Mouse (Mus musculus) stomach, embryonic 16.5 days (tissue): ENCODE data around the gene Fbln2. TPM values are rescaled to one million over a fixed set of nuclear protein-coding genes. Genes with fewer than 3 reads are reported as not detected.

ENCODE experiments used
- ATAC-seq: fragments of 200-750 bp; cut with Nextera tagmentation; 2 replicates; pipeline ENCODE4 v1.8.0; 2017; ENCODE audit warnings: moderate number of reproducible peaks, moderate TSS enrichment; ENCODE audit not compliant: insufficient read depth, low FRiP score
- H3K27ac ChIP-seq: fragments of 300-500 bp; sonication (generic); 2 replicates; pipeline ENCODE4 v1.5.1; 2014; ENCODE audit warnings: low read length
- H3K27me3 ChIP-seq: fragments of 300-500 bp; sonication (generic); 2 replicates; pipeline ENCODE4 v1.6.1; 2014; ENCODE audit warnings: low read length, control low read depth, mixed read lengths; ENCODE audit not compliant: control insufficient read depth, insufficient read depth
- H3K36me3 ChIP-seq: fragments of 300-500 bp; sonication (generic); 2 replicates; pipeline ENCODE4 v1.6.1; 2014; ENCODE audit warnings: low read length; ENCODE audit not compliant: control insufficient read depth, insufficient read depth
- H3K4me1 ChIP-seq: fragments of 300-500 bp; sonication (generic); 2 replicates; pipeline ENCODE4 v1.6.1; 2014; ENCODE audit warnings: low read length, control low read depth, mixed read lengths; ENCODE audit not compliant: control insufficient read depth, insufficient read depth
- H3K4me2 ChIP-seq: fragments of 300-500 bp; sonication (generic); 2 replicates; pipeline ENCODE4 v1.6.1; 2014; ENCODE audit warnings: low read depth, low read length, mixed read lengths
- H3K4me3 ChIP-seq: fragments of 300-500 bp; sonication (generic); replicated peaks from 2 replicates; pipeline ENCODE4 v1.5.1; 2014; ENCODE audit warnings: mild to moderate bottlenecking, low read length
- H3K9ac ChIP-seq: fragments of 300-500 bp; sonication (generic); 2 replicates; pipeline ENCODE4 v1.6.1; 2014; ENCODE audit warnings: low read length
- H3K9me3 ChIP-seq: fragments of 300-500 bp; sonication (generic); replicated peaks from 2 replicates; pipeline ENCODE4 v1.6.1; 2016; ENCODE audit warnings: low read length, control low read depth; ENCODE audit not compliant: control insufficient read depth
- WGBS: fragments of 180-500 bp; shearing (Covaris S2); extraction: QIAGEN DNeasy Blood & Tissue Kit; methylation state at CpG from one replicate; pipeline ENCODE4 v1.1.7; 2014; 5-methylcytosine and 5-hydroxymethylcytosine counted together
- polyA plus RNA-seq: library from polyadenylated mRNA; unstranded; fragments of >200 nt; fragmentation: Nextera tagmentation; extraction: Ambion mirVana; gene quantifications from 2 replicates; pipeline ENCODE4 v1.2.1, GENCODE M21; 2015

Gene Fbln2
- polyA plus RNA-seq, 1 experiment from 2014 or later: 63.0 TPM

- H3K4me2 ChIP-seq: no peak overlapping the region
- H3K36me3 ChIP-seq: no peaks in the 10 kb centered on the region
- WGBS: 86% methylated on average over 5 of the region's 5 CpGs
- no peaks in the 10 kb centered on the region for H3K9me3 ChIP-seq
- H3K27ac ChIP-seq: no peak overlapping the region
- H3K27me3 ChIP-seq: no peaks in the 10 kb centered on the region
- no peak overlapping the region for H3K4me3 ChIP-seq
- no peak for ATAC-seq
- no peak overlapping the region for H3K9ac ChIP-seq
- H3K4me1 ChIP-seq: 0 out of 2 replicates have a peak, but pooled peaks cover under 1% of the 10 kb centered on the region
Measured at GRCm38 (mm10) chr6:91231000-91231399, 18.7 kb downstream of the Fbln2 start.

DNA sequence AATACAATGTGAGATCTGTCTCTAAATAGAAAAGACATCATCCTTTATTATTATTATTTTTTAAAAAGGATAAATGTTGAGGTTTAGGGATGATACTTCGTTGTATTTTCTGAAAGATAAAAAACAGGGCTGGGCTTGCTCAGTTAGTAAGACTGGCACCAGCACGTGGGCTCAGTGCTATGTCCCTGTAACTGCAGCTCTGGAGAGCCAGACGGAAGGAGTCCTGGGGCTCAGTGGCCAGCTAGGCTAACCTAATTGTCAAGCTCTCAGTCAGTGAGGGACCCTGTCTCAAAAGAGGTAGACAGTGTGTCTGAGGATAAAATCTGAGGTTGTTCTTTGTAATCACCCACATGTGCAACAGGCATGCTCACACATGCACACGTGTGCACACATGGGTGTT, 19.3 kb downstream of the Fbln2 start:
- ATAC-seq: no peak
- no peaks in the 10 kb centered on the region for H3K36me3 ChIP-seq
- H3K27ac ChIP-seq: no peak overlapping the region
- H3K9me3 ChIP-seq: no peaks in the 10 kb centered on the region
- H3K4me2 ChIP-seq: no peak overlapping the region
- 0 out of 2 replicates have a peak, but pooled peaks cover 5% of the 10 kb centered on the region for H3K4me1 ChIP-seq
- no peak overlapping the region for H3K4me3 ChIP-seq
- WGBS: 74% methylated on average over 4 of the region's 4 CpGs
- H3K9ac ChIP-seq: no peak overlapping the region
- no peaks in the 10 kb centered on the region for H3K27me3 ChIP-seq

DNA sequence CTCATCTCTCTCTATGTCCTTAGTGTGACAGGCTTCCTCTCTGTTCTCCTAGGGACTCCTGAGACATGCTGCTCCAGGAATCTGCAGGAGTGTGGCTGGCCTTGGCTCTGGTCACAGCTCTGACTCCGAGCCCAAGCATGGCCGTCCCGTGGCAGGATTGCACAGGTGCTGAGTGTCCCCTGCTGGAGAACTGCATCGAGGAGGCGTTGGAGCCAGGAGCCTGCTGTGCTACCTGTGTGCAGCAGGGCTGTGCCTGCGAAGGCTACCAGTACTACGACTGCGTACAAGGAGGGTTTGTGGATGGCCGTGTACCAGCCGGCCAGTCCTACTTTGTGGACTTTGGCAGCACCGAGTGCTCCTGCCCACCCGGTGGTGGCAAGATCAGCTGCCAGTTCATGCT, 20.8 kb downstream of the Fbln2 start:
- Histone ChIP-seq H3K9me3 (no peaks in the 10 kb centered on the region), H3K27ac (no peak overlapping the region), H3K9ac (no peak overlapping the region), H3K36me3 (no peaks in the 10 kb centered on the region), H3K4me1 (0 out of 2 replicates have a peak, but pooled peaks cover 5% of the 10 kb centered on the region), H3K4me3 (no peak overlapping the region), H3K27me3 (no peaks in the 10 kb centered on the region), H3K4me2 (no peak overlapping the region)
- 74% methylated on average over 12 of the region's 12 CpGs for WGBS
- ATAC-seq: no peak

DNA sequence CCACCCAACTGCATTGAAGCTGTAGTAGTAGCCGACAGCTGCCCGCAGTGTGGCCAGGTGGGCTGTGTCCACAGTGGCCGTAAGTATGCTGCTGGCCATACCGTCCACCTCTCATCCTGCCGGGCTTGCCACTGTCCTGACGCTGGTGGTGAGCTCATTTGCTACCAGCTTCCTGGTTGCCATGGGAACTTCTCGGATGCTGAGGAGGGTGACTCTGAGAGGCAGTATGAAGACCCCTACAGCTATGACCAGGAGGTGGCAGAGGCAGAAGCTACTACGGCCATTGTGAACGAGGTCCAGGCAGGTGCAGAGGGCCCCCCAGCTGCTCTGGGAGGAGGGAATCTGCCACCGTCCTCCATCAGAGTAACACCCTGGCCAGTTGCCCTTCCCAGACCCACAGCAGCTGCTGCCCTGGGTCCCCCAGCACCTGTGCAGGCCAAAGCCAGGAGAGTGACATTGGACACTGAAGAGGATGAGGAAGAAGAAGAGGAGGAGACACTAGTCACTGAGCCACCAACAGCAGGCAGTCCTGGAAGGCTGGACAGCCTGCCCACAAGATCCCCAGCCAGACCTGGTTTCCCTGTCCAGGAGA, 21.3 kb downstream of the Fbln2 start:
- Histone ChIP-seq H3K4me2 (no peak overlapping the region), H3K27me3 (no peaks in the 10 kb centered on the region), H3K4me3 (no peak overlapping the region), H3K4me1 (0 out of 2 replicates have a peak, but pooled peaks cover 5% of the 10 kb centered on the region), H3K36me3 (no peaks in the 10 kb centered on the region), H3K9me3 (no peaks in the 10 kb centered on the region), H3K9ac (no peak overlapping the region), H3K27ac (no peak overlapping the region)
- ATAC-seq: no peak
- 66% methylated on average over 10 of the region's 10 CpGs for WGBS

- H3K4me2 ChIP-seq: no peak overlapping the region
- WGBS: 58% methylated on average over 11 of the region's 11 CpGs
- H3K9me3 ChIP-seq: no peaks in the 10 kb centered on the region
- H3K4me3 ChIP-seq: no peak overlapping the region
- no peak overlapping the region for H3K9ac ChIP-seq
- no peak for ATAC-seq
- H3K27ac ChIP-seq: no peak overlapping the region
- no peaks in the 10 kb centered on the region for H3K36me3 ChIP-seq
- no peaks in the 10 kb centered on the region for H3K27me3 ChIP-seq
- peaks cover 8% of the 10 kb centered on the region; the same call in 1 of the 2 replicates for H3K4me1 ChIP-seq
Measured at GRCm38 (mm10) chr6:91236006-91236405, 23.8 kb downstream of the Fbln2 start.

- Histone ChIP-seq H3K9ac (no peak overlapping the region), H3K9me3 (no peaks in the 10 kb centered on the region), H3K27ac (no peak overlapping the region), H3K4me3 (no peak overlapping the region), H3K4me2 (no peak overlapping the region), H3K27me3 (no peaks in the 10 kb centered on the region), H3K36me3 (no peaks in the 10 kb centered on the region), H3K4me1 (peaks cover 8% of the 10 kb centered on the region; the same call in 1 of the 2 replicates)
- WGBS: 50% methylated on average over 6 of the region's 6 CpGs
- no peak for ATAC-seq
Measured at GRCm38 (mm10) chr6:91236429-91236828, 24.2 kb downstream of the Fbln2 start.

- ATAC-seq: no peak
- Histone ChIP-seq H3K4me3 (no peak overlapping the region), H3K9ac (no peak overlapping the region), H3K36me3 (no peaks in the 10 kb centered on the region), H3K9me3 (no peaks in the 10 kb centered on the region), H3K27ac (no peak overlapping the region), H3K4me2 (no peak overlapping the region), H3K4me1 (peaks cover 8% of the 10 kb centered on the region; the same call in 1 of the 2 replicates), H3K27me3 (no peaks in the 10 kb centered on the region)
- 67% methylated on average over 2 of the region's 2 CpGs for WGBS
Measured at GRCm38 (mm10) chr6:91237273-91237672, 25.0 kb downstream of the Fbln2 start.

- no peak overlapping the region for H3K4me2 ChIP-seq
- peaks cover 8% of the 10 kb centered on the region; the same call in 1 of the 2 replicates for H3K4me1 ChIP-seq
- no peak overlapping the region for H3K4me3 ChIP-seq
- H3K27me3 ChIP-seq: no peaks in the 10 kb centered on the region
- no peak overlapping the region for H3K9ac ChIP-seq
- H3K9me3 ChIP-seq: no peaks in the 10 kb centered on the region
- H3K36me3 ChIP-seq: no peaks in the 10 kb centered on the region
- 57% methylated on average over 2 of the region's 2 CpGs for WGBS
- H3K27ac ChIP-seq: no peak overlapping the region
- ATAC-seq: no peak
Measured at GRCm38 (mm10) chr6:91240537-91240936, 28.3 kb downstream of the Fbln2 start.

DNA sequence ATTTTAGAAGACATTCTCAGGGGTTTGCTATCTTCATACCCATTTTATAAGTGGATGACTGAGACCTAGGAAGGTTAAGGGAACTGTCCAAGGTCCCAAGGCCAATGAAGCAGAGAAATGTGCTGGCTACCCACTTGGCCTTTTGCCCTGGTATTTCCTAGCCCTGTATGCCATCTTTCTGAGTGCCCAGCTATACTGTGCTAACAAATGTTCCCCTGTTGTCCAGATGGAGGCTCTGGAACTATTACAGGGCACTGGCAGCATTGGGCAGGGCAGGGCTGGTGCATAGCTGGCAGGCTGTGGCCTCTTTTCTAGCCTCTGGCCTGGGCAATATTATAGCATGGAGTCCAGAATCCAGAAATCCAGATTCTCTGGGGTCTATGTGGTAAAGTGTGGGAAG, 28.7 kb downstream of the Fbln2 start:
- Histone ChIP-seq H3K9ac (no peak overlapping the region), H3K4me2 (no peak overlapping the region), H3K4me3 (no peak overlapping the region), H3K4me1 (peaks cover 8% of the 10 kb centered on the region; the same call in 1 of the 2 replicates), H3K9me3 (no peaks in the 10 kb centered on the region), H3K27ac (no peak overlapping the region), H3K27me3 (no peaks in the 10 kb centered on the region), H3K36me3 (no peaks in the 10 kb centered on the region)
- no peak for ATAC-seq
